In genomic region chrX:11633823-11634222, GRCm38 (mm10) we compare ENCODE assay signal across 9 mouse cellular contexts.
DNase-seq lines count a peak whose midpoint lies in the region; ATAC-seq lines count a peak whose summit lies in the region.
"Had no signal": no experiment of that assay in that cellular context is flagged by ENCODE, and none has a peak within 500 bp of the region (broad histone marks: within the 10 kb centered on the region; RNA-seq: fewer than 3 reads in every experiment).

No protein-coding gene starts in this region.

- H3K27ac ChIP-seq in heart, embryonic 10.5 days, result no peak overlapping the region
- H3K27ac ChIP-seq in limb, embryonic 11.5 days (replicated peaks; ENCODE audit: low read depth, low read length), result no peak overlapping the region

- H3K36me3 ChIP-seq in heart, embryonic 10.5 days, result no peaks in the 10 kb centered on the region
- no peaks in the 10 kb centered on the region for H3K36me3 ChIP-seq in limb, embryonic 11.5 days (ENCODE audit: control insufficient read depth, insufficient read depth, low read length)

- ATAC-seq in limb, embryonic 11.5 days (ENCODE audit: insufficient number of reproducible peaks, low FRiP score, low TSS enrichment, low read depth), result no peak

- H3K4me2 ChIP-seq in limb, embryonic 11.5 days (ENCODE audit: low read depth, severe bottlenecking), result no peak overlapping the region

- no peaks in the 10 kb centered on the region for H3K4me1 ChIP-seq in heart, embryonic 10.5 days
- H3K4me1 ChIP-seq in limb, embryonic 11.5 days (ENCODE audit: control insufficient read depth, insufficient read depth, low read length), result no peaks in the 10 kb centered on the region

- no peaks in the 10 kb centered on the region for H3K9me3 ChIP-seq in heart, embryonic 10.5 days
- no peaks in the 10 kb centered on the region for H3K9me3 ChIP-seq in limb, embryonic 11.5 days (ENCODE audit: control insufficient read depth, low read length)

- H3K4me3 ChIP-seq in heart, embryonic 10.5 days, result no peak overlapping the region
- H3K4me3 ChIP-seq in limb, embryonic 11.5 days (ENCODE audit: low read depth, low read length), result no peak overlapping the region
- H3K4me3 ChIP-seq: myocyte had no signal

- H3K27me3 ChIP-seq in heart, embryonic 10.5 days (ENCODE audit: insufficient read depth, poor library complexity, severe bottlenecking), result peaks cover 32% of the 10 kb centered on the region; the same call in 1 of the 2 replicates
- H3K27me3 ChIP-seq in limb, embryonic 11.5 days (ENCODE audit: control insufficient read depth, insufficient read depth, low read length), result 0 out of 2 replicates have a peak, but pooled peaks cover 2% of the 10 kb centered on the region

- peak; percentile 77 for DNase-seq in heart, adult 11 months
- no peak for DNase-seq in heart, embryonic 10.5 days (ENCODE audit: low spot score)
- peak; percentile 28 for DNase-seq in urinary bladder, postnatal 14 days (ENCODE audit: low spot score)
- DNase-seq in urinary bladder, postnatal 25 days (ENCODE audit: low spot score), result no peak
- peak; percentile 51 for DNase-seq in limb, embryonic 11.5 days (ENCODE audit: low spot score)
- peak; percentile 80 for DNase-seq in thymus, postnatal 4 days
- no peak for DNase-seq in left cerebral cortex, adult 11 months (ENCODE audit: low spot score)
- no peak for DNase-seq in right cerebral cortex, adult 18-20 months

- no peak overlapping the region for H3K9ac ChIP-seq in limb, embryonic 11.5 days (ENCODE audit: low read length)

- 53% methylated on average over 6 of the region's 6 CpGs for WGBS in heart, embryonic 10.5 days
- 59% methylated on average over 6 of the region's 6 CpGs for WGBS in limb, embryonic 11.5 days

Comparison
In these comparisons a context has a peak if more than half of its experiments do, and no peak if none do; other contexts are left out.
1. DNase-seq: peak in heart, adult 11 months (single experiment), urinary bladder, postnatal 14 days (single experiment), limb, embryonic 11.5 days (single experiment) and thymus, postnatal 4 days (single experiment); none in heart, embryonic 10.5 days (single experiment), urinary bladder, postnatal 25 days (single experiment), left cerebral cortex, adult 11 months (single experiment) and right cerebral cortex, adult 18-20 months (single experiment).